Mouse (Mus musculus) midbrain, embryonic 10.5 days (tissue): Measurements from ENCODE around the gene Arhgef28. TPM values are rescaled to one million over a fixed set of nuclear protein-coding genes. Genes with fewer than 3 reads are reported as not detected.
"Not testable (repeated sequence)": the region's sequence is repeated elsewhere in the genome, so short reads cannot be mapped to it uniquely, and the experiment has no call there.

ENCODE experiments used
- DNase-seq: peaks from one replicate; pipeline ENCODE4 v3.0.0-alpha.2; 2017; ENCODE audit warnings: low spot score
- H3K27ac ChIP-seq: fragments of 300-500 bp; sonication (generic); replicated peaks from 2 replicates; pipeline ENCODE4 v1.5.1; 2016; ENCODE audit warnings: mild to moderate bottlenecking
- H3K27me3 ChIP-seq: fragments of 300-500 bp; sonication (generic); 2 replicates; pipeline ENCODE4 v1.6.1; 2016; ENCODE audit warnings: low read depth, mild to moderate bottlenecking; ENCODE audit not compliant: poor library complexity, severe bottlenecking
- H3K36me3 ChIP-seq: fragments of 300-500 bp; sonication (generic); 2 replicates; pipeline ENCODE4 v1.6.1; 2016; ENCODE audit warnings: mild to moderate bottlenecking, moderate library complexity
- H3K4me1 ChIP-seq: fragments of 300-500 bp; sonication (generic); 2 replicates; pipeline ENCODE4 v1.6.1; 2016
- H3K4me3 ChIP-seq: fragments of 300-500 bp; sonication (generic); 2 replicates; pipeline ENCODE4 v1.5.1; 2016; ENCODE audit warnings: mild to moderate bottlenecking, moderate library complexity
- H3K9me3 ChIP-seq: fragments of 300-500 bp; sonication (generic); replicated peaks from 2 replicates; pipeline ENCODE4 v1.6.1; 2016; ENCODE audit warnings: mild to moderate bottlenecking
- WGBS: fragments of 180-500 bp; shearing (Covaris S2); methylation state at CpG from one replicate; pipeline ENCODE4 v1.1.7; 2016; 5-methylcytosine and 5-hydroxymethylcytosine counted together
- polyA plus RNA-seq: library from polyadenylated mRNA; unstranded; fragments of >200 nt; fragmentation: Nextera tagmentation; extraction: Ambion mirVana; gene quantifications from 2 replicates; pipeline ENCODE4 v1.2.1, GENCODE M21; 2016

Gene Arhgef28
- polyA plus RNA-seq, 1 experiment from 2014 or later, result 8.9 TPM

DNA sequence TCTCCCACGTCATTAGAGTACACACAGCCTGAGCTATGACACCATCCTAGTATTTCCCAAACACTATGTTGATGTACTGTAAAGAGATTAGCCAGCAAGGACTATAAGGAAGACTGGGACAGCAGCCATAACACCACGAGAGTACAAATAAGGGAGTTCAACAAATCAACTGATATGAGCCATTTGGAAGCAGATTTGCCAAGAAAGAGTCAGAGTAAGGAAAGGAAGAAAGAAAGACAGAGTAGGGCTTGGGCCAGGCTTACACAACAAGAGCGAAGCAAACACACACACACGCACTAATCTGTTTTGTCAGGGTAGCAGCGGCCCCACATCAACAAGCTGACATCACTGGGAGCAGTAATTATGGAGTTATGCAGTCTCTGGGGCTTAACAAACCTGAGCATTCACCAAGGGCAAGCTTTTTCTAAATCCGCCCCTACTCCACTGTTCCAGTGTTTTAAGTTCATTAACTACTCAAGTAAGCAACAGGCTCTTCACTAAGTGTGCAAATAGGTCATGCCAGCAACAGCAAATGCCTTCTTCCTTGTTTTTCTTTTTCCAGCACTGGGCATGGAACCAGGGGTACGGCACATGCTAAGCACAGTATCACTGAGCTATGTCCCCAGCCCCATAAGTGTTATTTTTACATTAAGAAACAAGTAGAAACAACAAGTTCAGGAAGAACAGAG is 88.5 kb downstream of the Arhgef28 start:
- no peak for DNase-seq
- no peak overlapping the region for H3K4me3 ChIP-seq
- H3K36me3 ChIP-seq, result no peaks in the 10 kb centered on the region
- H3K27me3 ChIP-seq, result no peaks in the 10 kb centered on the region
- no peaks in the 10 kb centered on the region for H3K9me3 ChIP-seq
- peaks cover 19% of the 10 kb centered on the region for H3K4me1 ChIP-seq
- WGBS, result 82% methylated on average over 7 of the region's 7 CpGs
- no peak overlapping the region for H3K27ac ChIP-seq

DNA sequence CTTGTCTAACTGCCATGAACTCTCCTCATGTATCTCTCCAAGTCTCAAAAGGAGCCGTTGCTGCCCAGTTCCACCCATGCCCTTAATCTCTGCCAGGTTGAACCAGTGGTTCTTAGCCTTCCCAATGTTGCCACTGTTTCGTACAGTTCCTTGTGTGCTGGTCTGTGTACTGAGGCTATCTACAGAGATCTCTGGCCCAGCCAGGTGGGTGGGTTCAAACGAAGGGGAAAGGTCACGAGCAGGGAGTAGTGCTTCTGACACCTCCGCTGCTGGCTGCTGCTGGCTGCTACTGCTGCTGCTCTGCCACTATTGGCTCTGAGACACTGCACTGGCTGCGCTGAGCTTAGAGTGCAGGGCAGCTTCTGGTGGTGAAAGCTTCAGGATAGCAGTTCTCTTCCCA is 90.6 kb downstream of the Arhgef28 start:
- WGBS, result 84% methylated on average over 6 of the region's 6 CpGs
- DNase-seq, result no peak
- Histone ChIP-seq H3K4me1 (peaks cover 17% of the 10 kb centered on the region), H3K27me3 (no peaks in the 10 kb centered on the region), H3K27ac (no peak overlapping the region), H3K9me3 (no peaks in the 10 kb centered on the region), H3K36me3 (no peaks in the 10 kb centered on the region), H3K4me3 (no peak overlapping the region)

DNA sequence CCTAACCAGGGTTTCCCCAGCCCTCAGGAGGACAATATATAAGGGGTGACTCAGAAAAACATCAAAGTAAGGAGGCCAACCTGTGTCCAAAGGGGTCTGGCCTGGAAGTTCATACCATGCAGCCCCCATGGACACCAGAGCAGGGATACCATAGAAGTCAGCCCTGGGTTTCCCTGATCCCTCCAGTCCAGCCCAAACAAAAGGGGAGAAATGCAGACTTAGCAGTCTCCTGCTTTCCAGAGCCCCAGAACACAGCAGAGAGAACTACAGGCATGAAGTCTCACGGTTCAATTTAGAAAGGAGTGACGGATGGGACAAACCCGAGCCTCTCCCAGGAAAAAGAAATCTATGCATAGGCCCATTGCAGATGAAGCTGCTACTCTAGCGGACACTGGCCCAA is 91.2 kb downstream of the Arhgef28 start:
- H3K4me3 ChIP-seq, result no peak overlapping the region
- no peak overlapping the region for H3K27ac ChIP-seq
- no peaks in the 10 kb centered on the region for H3K27me3 ChIP-seq
- no peaks in the 10 kb centered on the region for H3K9me3 ChIP-seq
- WGBS, result 86% methylated on average over 4 of the region's 4 CpGs
- peaks cover 11% of the 10 kb centered on the region for H3K4me1 ChIP-seq
- DNase-seq, result no peak
- H3K36me3 ChIP-seq, result no peaks in the 10 kb centered on the region

DNA sequence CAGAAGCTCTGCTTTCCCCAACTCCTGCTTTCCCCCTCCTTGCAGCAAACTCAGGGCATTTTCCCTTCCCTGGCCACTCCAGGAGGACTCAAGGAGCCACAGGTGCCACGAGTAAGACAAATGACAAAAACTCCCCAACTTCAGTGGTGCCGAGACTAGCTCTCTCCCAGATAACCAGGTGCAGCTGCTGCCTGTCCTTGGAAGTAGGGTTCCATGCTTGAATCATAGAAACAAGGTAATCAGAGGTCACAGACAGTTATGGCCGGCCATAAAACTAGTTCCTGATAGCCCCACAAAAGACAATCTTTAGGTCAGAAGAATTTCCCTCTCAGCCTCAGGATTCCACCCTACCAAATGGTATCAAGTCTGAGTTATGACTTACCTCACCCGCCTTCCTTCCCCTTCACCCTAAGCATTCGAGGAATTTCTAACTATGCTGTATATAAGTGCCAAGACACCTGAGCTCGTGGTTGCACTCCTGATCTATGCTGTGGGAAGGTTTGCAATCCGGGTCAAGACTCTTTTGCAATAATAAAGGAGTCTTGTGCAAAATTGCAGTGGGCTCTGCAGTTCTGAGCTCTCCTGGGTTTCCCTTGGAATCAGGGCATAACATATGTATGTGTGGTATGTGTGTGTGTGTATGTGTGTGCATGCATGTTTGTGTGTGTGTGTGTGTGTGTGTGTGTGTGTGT is 93.3 kb downstream of the Arhgef28 start:
- Histone ChIP-seq H3K27ac (no peak overlapping the region), H3K4me3 (no peak overlapping the region), H3K4me1 (peaks cover 9% of the 10 kb centered on the region; the same call in 1 of the 2 replicates), H3K36me3 (no peaks in the 10 kb centered on the region), H3K9me3 (no peaks in the 10 kb centered on the region), H3K27me3 (no peaks in the 10 kb centered on the region)
- no peak for DNase-seq
- WGBS, result 84% methylated on average over 7 of the region's 7 CpGs

DNA sequence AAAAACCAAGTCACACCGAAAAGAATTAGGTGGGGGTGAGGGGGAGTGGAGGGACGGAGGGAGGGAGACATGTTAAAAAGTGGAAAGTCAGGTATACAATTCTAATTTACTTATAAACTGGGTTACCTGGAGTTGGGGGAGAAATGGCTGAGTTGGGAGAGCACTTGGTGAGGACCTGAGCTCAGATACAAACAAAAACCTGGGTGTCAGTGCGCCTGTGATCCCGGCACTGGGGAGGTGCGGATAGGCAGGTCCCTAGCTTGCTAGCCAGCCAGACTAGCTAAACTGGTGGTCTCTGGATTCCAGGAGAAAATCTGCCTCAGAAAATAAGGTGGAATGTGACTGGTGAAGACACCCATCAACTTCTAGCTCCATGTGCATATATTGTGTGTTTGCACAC is 94.7 kb downstream of the Arhgef28 start:
- DNase-seq, result no peak
- Histone ChIP-seq H3K27me3 (no peaks in the 10 kb centered on the region), H3K27ac (no peak overlapping the region), H3K36me3 (no peaks in the 10 kb centered on the region), H3K9me3 (no peaks in the 10 kb centered on the region), H3K4me1 (0 out of 2 replicates have a peak, but pooled peaks cover 8% of the 10 kb centered on the region), H3K4me3 (no peak overlapping the region)
- WGBS, result 84% methylated on average over 5 of the region's 5 CpGs

DNA sequence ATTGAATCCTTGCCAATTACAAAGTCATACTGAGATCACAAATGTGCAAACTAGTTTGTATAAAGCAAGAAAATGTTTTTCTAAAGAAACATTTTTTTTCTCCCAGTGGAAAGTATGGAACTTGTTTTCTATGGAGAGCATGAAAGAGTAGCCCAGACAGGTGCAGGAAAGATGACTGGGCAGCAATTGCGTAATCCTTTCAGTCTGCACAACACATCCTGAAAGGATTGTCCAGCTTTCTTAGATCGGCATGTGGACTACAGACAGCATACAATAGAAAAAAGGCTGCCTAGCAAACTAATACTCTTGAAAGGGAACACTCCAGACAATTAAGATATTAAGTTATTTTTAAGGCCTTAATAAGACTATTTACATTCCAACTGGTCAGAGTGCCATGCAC is 95.2 kb downstream of the Arhgef28 start:
- 75% methylated on average over 2 of the region's 2 CpGs for WGBS
- no peak overlapping the region for H3K27ac ChIP-seq
- no peaks in the 10 kb centered on the region for H3K36me3 ChIP-seq
- H3K4me3 ChIP-seq, result no peak overlapping the region
- H3K9me3 ChIP-seq, result no peaks in the 10 kb centered on the region
- H3K4me1 ChIP-seq, result 0 out of 2 replicates have a peak, but pooled peaks cover 8% of the 10 kb centered on the region
- H3K27me3 ChIP-seq, result no peaks in the 10 kb centered on the region
- DNase-seq, result no peak

DNA sequence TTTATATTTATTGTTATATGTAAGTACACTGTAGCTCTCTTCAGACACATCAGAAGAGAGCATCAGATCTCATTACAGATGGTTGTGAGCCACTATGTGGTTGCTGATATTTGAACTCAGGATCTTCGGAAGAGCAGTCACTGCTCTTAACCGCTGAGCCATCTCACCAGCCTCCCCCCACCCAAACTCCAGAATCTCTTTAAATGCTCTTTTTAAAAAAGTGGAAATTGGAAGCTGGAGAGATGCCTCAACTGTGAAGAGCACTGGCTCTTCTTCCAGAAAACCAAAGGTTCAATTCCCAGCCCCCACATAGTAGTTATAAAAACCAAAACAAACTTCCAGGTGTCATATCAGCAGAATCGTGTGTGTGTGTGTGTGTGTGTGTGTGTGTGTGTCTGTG is 97.8 kb downstream of the Arhgef28 start:
- 96% methylated on average over 3 of the region's 3 CpGs for WGBS
- not testable (repeated sequence) for H3K9me3 ChIP-seq, DNase-seq, H3K4me3 ChIP-seq, H3K27me3 ChIP-seq, H3K36me3 ChIP-seq, H3K4me1 ChIP-seq, H3K27ac ChIP-seq

DNA sequence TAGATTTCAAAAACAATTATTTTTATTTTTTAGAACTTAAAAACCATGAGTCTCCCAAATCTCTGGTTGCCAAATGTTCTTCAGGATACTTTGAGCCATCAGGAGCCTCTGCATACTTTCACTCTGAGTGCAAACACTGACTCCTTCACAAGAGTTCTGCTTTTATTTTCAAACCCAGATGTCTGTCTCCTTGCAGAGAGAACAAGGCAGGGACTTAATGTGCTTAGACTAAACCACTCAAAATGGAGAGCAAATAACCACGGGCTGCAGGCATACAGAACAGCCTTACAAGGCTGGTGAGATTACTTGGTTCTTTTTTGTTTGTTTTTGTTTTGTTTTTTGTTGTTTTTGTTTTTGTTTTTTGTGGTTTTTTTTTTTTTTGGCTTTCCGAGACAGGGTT is 98.6 kb downstream of the Arhgef28 start:
- H3K9me3 ChIP-seq, result no peaks in the 10 kb centered on the region
- no peaks in the 10 kb centered on the region for H3K36me3 ChIP-seq
- WGBS, result 76% methylated on average over 2 of the region's 2 CpGs
- no peak overlapping the region for H3K4me3 ChIP-seq
- DNase-seq, result no peak
- no peaks in the 10 kb centered on the region for H3K4me1 ChIP-seq
- no peaks in the 10 kb centered on the region for H3K27me3 ChIP-seq
- H3K27ac ChIP-seq, result no peak overlapping the region

DNA sequence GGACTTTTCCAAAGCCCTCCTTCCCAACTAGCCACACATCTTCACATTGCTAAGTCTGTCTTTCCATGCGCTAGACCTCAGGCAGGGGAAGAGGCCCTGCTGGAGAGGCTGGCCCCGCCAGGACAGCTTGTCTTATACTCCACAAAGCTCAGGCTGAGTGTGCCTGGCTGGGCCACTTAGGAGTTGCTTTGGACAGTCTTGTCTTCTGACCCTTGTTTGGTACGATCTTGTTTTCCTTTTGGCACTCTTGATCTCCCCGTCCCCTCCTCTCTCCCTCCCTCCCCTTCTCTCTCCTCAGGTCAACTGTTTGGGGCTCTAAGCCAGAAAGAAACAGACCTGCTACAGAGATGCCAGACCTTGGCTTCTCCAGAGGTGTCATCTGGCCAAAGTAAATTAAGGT is 110.3 kb downstream of the Arhgef28 start:
- peak; percentile 19 for DNase-seq
- Histone ChIP-seq H3K9me3 (no peaks in the 10 kb centered on the region), H3K36me3 (no peaks in the 10 kb centered on the region), H3K27me3 (peaks cover 7% of the 10 kb centered on the region; the same call in 1 of the 2 replicates), H3K4me3 (no peak overlapping the region), H3K4me1 (peaks cover 36% of the 10 kb centered on the region), H3K27ac (no peak overlapping the region)
- 36% methylated on average over 4 of the region's 4 CpGs for WGBS

DNA sequence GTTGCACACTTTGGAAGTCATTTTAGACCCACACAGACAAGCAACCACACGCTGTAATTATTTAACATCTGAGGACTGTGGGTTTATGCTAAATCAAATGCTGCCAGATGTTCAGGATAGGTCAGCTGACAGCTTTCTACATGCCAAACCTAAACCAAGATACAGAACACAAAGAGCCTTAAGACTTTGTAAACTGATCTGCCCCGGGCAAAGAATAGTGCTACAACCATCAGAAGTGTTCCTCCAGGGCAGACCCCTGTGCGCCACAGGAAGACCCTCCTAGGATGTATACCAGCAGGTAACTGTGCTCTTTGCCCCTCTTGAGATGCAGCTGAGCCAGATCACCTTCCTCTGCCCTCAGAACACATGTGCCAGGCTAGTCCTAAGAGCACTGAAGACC is 111.9 kb downstream of the Arhgef28 start:
- WGBS, result 82% methylated on average over 3 of the region's 3 CpGs
- no peak for DNase-seq
- no peak overlapping the region for H3K4me3 ChIP-seq
- H3K4me1 ChIP-seq, result peaks cover 36% of the 10 kb centered on the region
- peaks cover 7% of the 10 kb centered on the region; the same call in 1 of the 2 replicates for H3K27me3 ChIP-seq
- no peaks in the 10 kb centered on the region for H3K9me3 ChIP-seq
- no peak overlapping the region for H3K27ac ChIP-seq
- no peaks in the 10 kb centered on the region for H3K36me3 ChIP-seq

DNA sequence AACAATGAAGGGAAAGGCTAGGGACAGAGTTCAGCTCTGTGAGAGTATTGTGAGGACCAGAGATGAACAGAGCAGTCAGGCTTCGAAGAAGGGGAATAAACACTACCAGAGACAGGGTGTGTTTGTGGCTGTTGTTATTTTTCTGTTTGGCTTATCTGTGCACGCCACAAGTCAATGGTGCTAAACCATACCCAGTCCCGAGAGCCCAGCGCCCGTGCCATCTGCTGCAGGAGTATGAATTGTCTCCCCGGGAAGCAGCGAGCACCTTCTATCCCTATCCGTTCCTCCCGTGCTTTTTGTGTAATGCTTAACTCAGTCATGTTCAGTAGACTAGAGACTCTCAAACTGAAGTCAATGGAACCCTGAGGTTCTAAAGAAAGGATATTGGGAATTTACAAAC is 112.8 kb downstream of the Arhgef28 start:
- DNase-seq, result no peak
- H3K4me1 ChIP-seq, result peaks cover 36% of the 10 kb centered on the region
- WGBS, result 87% methylated on average over 9 of the region's 9 CpGs
- no peak overlapping the region for H3K27ac ChIP-seq
- H3K27me3 ChIP-seq, result peaks cover 7% of the 10 kb centered on the region; the same call in 1 of the 2 replicates
- no peak overlapping the region for H3K4me3 ChIP-seq
- H3K9me3 ChIP-seq, result no peaks in the 10 kb centered on the region
- H3K36me3 ChIP-seq, result no peaks in the 10 kb centered on the region

DNA sequence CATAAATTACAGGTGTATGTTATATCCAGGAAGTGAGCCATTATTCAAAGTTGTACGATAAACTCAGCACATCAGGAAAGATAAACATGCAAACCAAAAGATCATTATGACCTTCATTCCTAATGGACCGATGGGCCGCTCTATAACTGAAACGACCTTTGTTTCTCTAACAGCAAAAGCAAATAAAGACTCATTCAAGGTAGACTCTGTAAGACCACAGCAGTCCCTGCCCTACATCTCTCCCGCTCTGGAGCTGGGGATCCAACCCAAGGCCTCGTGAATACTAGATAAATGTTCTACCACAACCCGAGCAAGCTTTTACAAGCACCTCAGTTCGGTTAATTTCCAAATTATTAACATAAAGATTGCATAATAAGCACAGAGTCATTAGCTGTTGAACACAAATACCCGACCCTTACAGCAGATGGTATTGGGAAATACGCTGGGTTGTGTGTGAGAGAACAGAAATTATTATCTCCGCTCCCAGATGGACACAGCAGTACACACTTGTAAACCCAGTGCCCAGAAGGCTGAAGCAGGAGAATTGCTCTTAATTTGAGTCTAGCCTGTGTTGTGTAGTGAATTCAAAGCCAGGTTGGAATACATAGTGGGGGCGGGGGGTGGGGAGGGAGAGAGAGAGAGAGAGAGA is 113.8 kb downstream of the Arhgef28 start:
- Histone ChIP-seq H3K4me3 (no peak overlapping the region), H3K36me3 (no peaks in the 10 kb centered on the region), H3K27me3 (peaks cover 7% of the 10 kb centered on the region; the same call in 1 of the 2 replicates), H3K4me1 (peaks cover 36% of the 10 kb centered on the region), H3K9me3 (no peaks in the 10 kb centered on the region), H3K27ac (no peak overlapping the region)
- WGBS, result 92% methylated on average over 12 of the region's 12 CpGs
- no peak for DNase-seq

DNA sequence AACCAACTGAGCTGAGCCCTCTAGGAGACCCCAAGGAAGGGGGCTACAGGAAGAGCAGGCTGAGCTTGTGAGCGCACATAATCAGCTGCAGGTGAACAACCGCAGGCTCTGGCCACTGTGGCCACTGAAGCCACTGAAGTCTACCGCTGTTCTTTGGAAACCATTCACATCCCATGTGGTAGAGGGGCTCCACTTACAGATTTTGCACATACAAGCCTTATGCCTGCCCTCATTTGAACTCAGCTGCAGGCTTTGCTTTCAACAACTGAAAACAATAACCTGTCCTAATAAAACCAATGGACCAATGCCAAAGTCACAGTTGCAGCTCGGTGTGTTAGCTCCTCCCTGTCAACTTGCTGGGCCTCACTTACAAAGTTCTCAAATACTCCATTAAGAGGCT is 126.6 kb downstream of the Arhgef28 start:
- DNase-seq, result no peak
- Histone ChIP-seq H3K9me3 (0 out of 2 replicates have a peak, but pooled peaks cover 6% of the 10 kb centered on the region), H3K4me1 (peaks cover 7% of the 10 kb centered on the region), H3K27me3 (0 out of 2 replicates have a peak, but pooled peaks cover 21% of the 10 kb centered on the region), H3K36me3 (no peaks in the 10 kb centered on the region), H3K27ac (no peak overlapping the region), H3K4me3 (no peak overlapping the region)
- 85% methylated on average over 4 of the region's 4 CpGs for WGBS
